Mouse (Mus musculus) CD4-positive, CD25-positive, alpha-beta regulatory T cell, adult 4 months (primary cell): ENCODE data around the gene A230072I06Rik. TPM values are rescaled to one million over a fixed set of nuclear protein-coding genes. Genes with fewer than 3 reads are reported as not detected.

ENCODE experiments used
- ATAC-seq: one replicate; pipeline ENCODE4 v1.8.0; 2017
- polyA plus RNA-seq, 2 experiments: library from polyadenylated mRNA; unstranded; fragments of 100-300 nt; shearing (Covaris generic); gene quantifications; one replicate each; pipeline ENCODE4 v1.2.1; 2017

The A230072I06Rik gene
- not detected for polyA plus RNA-seq

GRCm38 (mm10) chr8:12278663-12279312 lies at the start of gene A230072I06Rik:
Gene A230072I06Rik, plus strand, starts transcription at chr8:12278819.
- no peak for ATAC-seq

- no peak for ATAC-seq
Measured at GRCm38 (mm10) chr8:12234039-12234438, 44.6 kb upstream of the A230072I06Rik start.

- ATAC-seq, result no peak
Measured at GRCm38 (mm10) chr8:12238775-12239174, 39.8 kb upstream of the A230072I06Rik start.

DNA sequence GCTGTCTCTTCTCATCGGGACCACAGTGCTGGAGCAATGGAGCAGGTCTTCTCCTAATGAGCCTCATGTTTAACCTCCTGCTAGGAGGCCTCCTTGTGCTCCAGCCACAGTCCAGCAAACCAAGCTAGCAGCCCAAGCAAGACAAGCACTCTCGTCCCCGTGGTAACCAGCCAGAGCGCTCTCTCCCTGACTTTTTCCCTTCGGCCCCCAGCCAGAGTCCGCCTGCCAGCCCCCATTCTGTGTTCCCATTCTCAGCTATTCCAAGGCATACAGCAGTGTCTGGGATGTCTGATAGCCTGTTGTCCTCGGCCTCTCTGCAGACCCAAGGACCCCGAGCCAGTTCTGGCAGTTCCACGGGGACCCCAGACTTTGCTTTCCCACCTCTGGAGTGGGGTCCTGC lies 38.5 kb upstream of the A230072I06Rik start:
- ATAC-seq, result no peak

- ATAC-seq, result no peak
Measured at GRCm38 (mm10) chr8:12243746-12244145, 34.9 kb upstream of the A230072I06Rik start.

DNA sequence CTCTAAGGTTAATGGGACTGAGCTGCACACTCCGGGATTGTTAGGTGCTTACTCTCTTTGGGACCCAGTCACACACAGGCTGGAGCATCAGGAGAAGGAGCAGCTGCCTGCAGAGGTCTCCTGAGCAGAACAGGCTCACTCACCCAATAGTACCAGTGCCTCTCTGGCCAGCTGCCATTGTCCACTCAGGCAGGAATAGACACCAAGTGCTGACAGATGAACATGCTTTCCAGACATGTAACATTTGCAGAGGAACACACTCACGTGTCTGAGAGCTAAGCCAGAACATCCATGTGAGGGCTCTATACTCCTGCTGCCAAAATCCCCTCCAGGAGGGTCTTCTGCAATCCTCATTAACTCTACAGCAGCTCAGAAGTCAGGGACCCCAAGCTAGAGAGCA lies 18.7 kb upstream of the A230072I06Rik start:
- no peak for ATAC-seq

- ATAC-seq, result no peak
Measured at GRCm38 (mm10) chr8:12260476-12261029, 18.1 kb upstream of the A230072I06Rik start.

DNA sequence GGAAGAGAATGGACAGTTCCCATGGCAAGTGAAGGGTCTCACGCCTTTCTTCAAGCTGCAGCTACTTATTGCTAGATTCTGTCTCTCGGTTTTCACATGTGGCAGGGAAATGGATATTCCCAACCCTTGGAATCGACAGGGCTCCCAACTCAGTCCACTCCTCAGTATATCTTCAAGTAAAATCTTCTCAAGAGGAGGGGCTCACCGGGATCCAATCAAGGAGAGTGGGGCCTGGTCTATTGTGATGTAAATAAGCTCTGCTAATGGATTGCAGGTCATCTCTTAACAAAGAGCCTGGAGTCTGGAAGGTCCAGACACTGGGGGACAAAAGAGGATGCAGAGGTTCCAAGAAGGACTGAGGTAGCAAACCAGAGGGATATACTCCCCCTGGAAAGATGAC lies 17.1 kb upstream of the A230072I06Rik start:
- ATAC-seq, result no peak

DNA sequence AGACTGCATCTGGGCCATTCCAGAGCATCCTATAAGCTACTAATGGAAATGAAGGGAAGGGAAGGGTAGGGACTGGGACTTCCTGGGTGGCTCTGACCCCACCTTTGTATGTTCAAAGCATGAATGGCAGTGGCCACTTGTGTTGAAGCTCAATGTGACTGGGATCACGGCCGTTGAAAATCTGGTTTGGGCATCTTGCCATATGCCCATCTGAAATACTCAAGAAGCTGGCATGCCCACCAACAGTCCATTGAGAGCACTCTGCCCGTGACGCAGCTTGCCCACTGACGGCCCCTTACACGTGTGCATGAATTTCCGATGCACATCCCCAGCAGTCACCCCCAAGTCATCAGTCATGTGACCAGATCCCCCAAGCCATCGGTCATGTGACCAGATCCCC lies 13.6 kb upstream of the A230072I06Rik start:
- no peak for ATAC-seq

GRCm38 (mm10) chr8:12267863-12268262 lies 10.8 kb upstream of the A230072I06Rik start:
- no peak for ATAC-seq

DNA sequence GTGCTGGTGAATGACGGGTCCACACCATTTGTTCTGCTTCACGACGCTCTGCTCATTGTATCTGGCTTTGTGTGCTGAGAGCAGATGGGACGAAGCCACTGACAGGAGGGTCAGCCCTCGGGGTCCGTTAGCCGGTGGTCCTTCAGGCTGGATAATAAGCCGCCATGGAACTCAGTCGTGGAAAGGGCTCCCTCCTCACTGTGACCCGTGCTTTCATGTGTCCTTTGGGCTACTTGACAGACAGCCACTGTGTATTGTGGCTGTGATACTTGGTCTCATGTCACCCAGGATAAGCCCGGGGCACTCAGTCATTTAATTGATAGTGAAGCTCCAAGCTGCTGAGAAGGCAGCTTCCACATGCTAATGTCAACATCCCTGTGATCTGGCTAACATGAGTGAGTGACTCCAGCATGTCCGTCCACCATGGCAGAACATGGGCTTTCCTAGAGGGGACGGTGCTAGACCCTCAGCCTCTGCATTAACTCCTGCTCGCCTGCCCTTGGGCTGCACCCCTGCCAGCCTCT lies 10.3 kb upstream of the A230072I06Rik start:
- no peak for ATAC-seq

DNA sequence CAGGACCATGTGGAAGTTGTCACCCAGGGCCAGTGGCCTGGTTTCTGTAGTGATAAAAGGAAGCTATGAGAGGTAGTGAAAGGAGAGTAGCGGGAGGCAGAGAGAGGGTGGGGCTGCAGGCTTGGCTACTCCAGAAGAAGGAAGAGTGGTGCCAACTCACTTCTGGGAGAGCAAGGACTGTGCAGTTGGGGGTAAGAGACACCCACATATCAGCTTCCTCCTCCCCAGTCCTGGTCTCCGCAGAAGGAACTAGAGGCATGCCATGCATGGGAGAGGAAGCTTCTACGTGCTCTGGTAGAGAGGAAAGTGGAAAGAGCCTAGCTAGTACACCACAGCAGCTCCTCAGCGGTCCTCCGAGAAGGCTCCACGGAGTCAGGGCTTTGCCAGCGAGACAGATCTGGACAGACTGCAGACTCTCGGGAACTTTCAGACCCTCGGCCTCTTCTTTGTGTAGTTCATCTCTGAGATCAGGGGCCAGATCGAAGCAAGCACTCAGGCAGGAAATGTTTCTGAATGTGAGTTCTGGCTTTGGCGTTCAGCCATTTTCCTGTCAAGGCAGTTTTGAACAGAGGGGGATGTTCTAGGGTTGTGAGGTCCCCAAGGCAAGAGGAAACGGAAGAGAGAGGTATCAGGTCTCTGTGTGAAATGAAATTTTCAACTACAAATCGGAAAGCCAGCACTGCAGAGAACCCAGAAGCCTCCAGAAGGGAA lies 1.0 kb downstream of the A230072I06Rik start:
- no peak for ATAC-seq

DNA sequence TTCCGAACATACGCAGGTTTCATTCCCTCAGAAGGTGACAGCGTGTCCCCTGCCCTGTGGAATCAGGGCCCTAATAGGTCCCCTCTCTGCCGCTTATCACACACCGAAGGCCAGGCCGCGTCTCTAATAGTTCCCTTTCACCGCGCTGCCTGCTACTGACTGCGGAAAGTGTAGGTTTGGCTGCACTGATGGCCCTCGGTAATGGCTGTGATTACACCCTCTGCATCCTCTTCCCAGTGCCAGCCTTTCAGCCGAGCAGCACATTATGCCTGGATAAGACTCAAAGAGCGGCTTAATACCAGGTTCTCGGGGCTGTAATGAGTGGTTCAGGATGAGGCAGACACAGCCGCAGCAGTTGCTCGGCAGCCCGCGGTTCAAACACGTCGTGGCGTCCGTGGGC lies 3.5 kb downstream of the A230072I06Rik start:
- ATAC-seq, result no peak

- ATAC-seq, result no peak
Measured at GRCm38 (mm10) chr8:12290551-12290950, 11.9 kb downstream of the A230072I06Rik start.

DNA sequence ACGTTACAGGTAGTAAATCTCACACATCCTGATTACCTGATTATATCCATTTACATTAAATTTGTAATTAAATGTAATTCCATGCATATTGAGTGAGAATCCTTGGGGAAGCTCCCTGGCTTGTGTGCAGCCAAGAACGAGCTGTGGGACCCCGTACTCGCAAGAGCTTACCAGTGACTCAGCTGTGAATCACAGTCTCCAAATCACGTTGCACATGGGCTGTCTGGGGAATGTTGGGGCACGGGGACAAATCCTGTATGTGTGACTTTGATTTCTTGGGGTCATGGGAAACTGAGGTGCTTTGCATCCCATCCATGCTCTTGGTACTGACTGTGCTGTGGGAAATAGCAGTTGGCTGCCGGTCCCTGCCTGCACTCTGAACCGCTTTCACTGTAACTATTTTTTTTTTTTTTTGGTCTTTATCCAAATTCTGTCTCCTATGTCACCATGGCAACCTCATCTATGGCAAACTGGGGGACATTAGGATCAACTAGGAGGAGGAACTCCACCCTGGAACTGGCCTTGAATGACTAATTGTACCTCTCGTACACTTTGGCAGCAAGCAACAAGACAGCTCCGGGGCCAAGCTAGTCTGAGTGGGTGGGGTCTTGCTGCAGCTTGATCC lies 19.8 kb downstream of the A230072I06Rik start:
- no peak for ATAC-seq

DNA sequence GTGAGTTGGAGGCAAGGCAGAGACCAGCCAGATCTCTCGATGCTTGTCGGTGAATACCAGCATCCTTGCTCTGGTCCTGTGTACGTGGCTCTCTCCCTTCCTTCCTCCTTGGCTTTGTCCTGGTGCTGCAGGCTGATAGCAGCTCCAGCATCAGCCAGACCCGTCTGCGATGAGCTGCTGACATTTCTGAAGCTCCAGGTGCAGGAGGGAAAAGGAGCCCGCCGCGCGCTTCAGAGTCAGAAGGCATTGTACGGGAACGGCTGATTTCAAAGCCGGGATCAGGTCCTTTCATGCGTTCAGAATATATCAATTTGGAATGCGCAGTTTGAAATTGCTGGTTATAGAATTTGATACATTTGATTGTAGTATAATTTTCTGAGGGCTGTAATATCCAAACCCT lies 23.4 kb downstream of the A230072I06Rik start:
- ATAC-seq, result no peak

GRCm38 (mm10) chr8:12312975-12313734 lies 34.5 kb downstream of the A230072I06Rik start:
- no peak for ATAC-seq

GRCm38 (mm10) chr8:12314258-12314657 lies 35.6 kb downstream of the A230072I06Rik start:
- ATAC-seq, result no peak

GRCm38 (mm10) chr8:12315177-12315576 lies 36.6 kb downstream of the A230072I06Rik start:
- no peak for ATAC-seq

DNA sequence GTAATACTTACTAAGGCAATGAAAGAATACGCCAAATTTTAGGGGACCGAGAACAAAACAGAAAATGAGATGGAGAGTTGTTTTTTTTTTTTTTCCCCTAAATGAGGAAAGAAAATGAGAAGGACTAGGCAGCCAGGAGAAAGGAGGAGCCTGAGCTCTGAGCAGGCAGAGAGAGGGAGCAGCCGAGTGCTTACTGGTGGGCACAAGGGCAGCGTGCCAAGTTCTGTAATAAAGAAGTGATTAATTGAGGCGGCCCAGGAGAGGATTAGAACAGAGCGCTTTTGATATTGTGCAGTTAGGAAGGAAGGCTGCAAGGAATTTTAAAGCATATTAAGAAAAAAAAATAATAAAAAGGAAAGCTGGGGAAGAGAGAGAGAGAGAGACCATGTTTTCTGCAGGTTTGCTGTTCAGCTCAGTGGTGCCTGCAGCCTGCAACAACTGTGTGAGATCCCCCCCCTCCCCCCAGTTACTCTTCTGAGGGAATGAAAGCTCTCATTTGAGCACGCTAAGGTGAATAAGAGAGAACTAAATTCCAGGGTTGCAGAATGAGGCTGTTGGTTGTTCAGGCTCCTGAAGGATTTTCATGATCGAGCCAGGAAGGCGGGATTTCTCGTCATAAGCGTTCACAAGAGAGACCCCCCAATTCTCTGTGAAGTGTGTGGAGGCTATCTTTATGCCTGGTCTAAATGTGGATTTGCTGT lies 41.3 kb downstream of the A230072I06Rik start:
- no peak for ATAC-seq

DNA sequence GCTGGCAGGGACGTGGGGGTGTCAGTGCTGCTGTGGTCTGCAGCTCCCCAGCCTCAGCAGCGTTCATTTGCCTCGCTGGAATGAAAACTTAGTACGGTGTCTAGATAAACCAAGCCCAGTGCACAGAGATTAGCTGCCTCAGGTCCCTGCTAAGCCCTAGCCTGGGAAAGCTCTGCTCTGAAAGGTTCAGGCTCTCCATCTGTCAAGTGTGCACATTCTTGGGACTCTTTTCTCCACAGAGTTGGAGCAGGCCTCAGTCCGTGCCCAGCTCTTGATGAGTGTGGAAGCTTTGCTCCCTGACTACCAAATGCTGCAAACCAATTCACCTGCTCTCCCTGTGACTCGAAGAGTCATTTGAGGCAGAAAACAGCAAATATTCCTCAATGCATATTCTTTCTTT lies 43.5 kb downstream of the A230072I06Rik start:
- no peak for ATAC-seq

DNA sequence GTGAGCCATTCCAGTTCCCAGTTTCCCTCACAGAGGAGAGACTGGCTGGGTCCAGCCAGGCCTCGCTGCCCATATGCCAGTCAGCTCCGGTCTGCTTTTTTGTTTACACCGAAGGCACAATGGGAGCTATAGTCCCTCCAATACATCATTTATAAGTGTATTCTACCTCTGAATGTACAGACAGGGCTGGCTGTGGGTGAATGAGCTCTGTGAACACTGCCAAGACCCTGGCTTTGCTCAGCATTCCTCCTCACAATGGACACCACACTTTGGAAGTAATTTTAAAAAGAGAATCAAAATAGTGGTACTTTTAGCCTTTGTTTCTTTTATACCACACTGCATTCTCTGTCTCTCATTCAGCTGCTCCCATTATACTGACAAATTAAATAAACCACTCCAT lies 44.6 kb downstream of the A230072I06Rik start:
- no peak for ATAC-seq
